ENCODE assay signal across 29 mouse cellular contexts in the genomic region with DNA sequence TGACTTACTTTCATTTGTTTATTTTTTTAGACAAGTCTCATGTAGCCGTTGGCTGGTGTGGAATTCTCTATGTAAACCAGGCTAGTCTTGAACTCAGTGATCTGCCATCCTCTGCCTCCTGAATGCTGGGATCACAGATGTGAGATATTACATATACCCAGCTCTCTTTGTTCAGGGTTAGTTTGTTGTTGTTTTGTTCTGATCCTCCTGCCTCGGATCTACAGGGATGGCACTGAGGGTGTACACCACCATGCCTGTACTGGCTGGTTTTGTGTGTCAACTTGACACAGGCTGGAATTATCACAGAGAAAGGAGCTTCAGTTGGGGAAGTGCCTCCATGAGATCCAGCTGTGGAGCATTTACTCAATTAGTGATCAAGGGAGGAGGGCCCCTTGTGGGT. TPM values are rescaled to one million over a fixed set of nuclear protein-coding genes. Genes with fewer than 3 reads are reported as not detected.
DNase-seq lines count a peak whose midpoint lies in the region; ATAC-seq and TF ChIP-seq lines count a peak whose summit lies in the region.
"Had no signal": no experiment of that assay in that cellular context is flagged by ENCODE, and none has a peak within 500 bp of the region (broad histone marks: within the 10 kb centered on the region; RNA-seq: fewer than 3 reads in every experiment).

No protein-coding gene starts in this region.

- no peak for TF ChIP-seq POLR2A in olfactory bulb, adult 2 months (IDR thresholded peaks at IDR 0.05; ENCODE audit: insufficient read depth, low read depth, low read length)

- H3K4me1 ChIP-seq in heart, embryonic 10.5 days, result no peaks in the 10 kb centered on the region
- peaks cover 4% of the 10 kb centered on the region for H3K4me1 ChIP-seq in heart, embryonic 12.5 days (replicated peaks)
- peaks cover 6% of the 10 kb centered on the region; the same call in 1 of the 2 replicates for H3K4me1 ChIP-seq in neural tube, embryonic 15.5 days
- H3K4me1 ChIP-seq in olfactory bulb, adult 2 months (ENCODE audit: control insufficient read depth, insufficient read depth, low read length), result peaks cover 8% of the 10 kb centered on the region; the same call in 1 of the 2 replicates
- H3K4me1 ChIP-seq: forebrain, embryonic 12.5 days had no signal

- H3K9ac ChIP-seq in heart, embryonic 12.5 days, result no peak overlapping the region
- no peak overlapping the region for H3K9ac ChIP-seq in neural tube, embryonic 15.5 days (replicated peaks)
- H3K9ac ChIP-seq: embryonic facial prominence, embryonic 12.5 days; forebrain, embryonic 12.5 days; forebrain, embryonic 15.5 days; heart, embryonic 13.5 days; hindbrain, embryonic 14.5 days had no signal

- WGBS in heart, embryonic 10.5 days, result 71% methylated on average over 2 of the region's 2 CpGs
- WGBS in heart, embryonic 12.5 days, result 66% methylated on average over 2 of the region's 2 CpGs
- 82% methylated on average over 2 of the region's 2 CpGs for WGBS in neural tube, embryonic 15.5 days
- 28% methylated on average over 2 of the region's 2 CpGs for WGBS in olfactory bulb, adult 2 months

- H3K27ac ChIP-seq in heart, embryonic 10.5 days, result no peak overlapping the region
- no peak overlapping the region for H3K27ac ChIP-seq in heart, embryonic 12.5 days (ENCODE audit: poor library complexity, severe bottlenecking)
- H3K27ac ChIP-seq in neural tube, embryonic 15.5 days (replicated peaks), result peak overlapping the region; percentile 41; the same call in 1 of the 2 replicates
- peak overlapping the region; percentile 94 for H3K27ac ChIP-seq in olfactory bulb, adult 2 months (ENCODE audit: insufficient read depth, low read depth, low read length)
- H3K27ac ChIP-seq: embryonic facial prominence, embryonic 12.5 days; forebrain, embryonic 12.5 days; forebrain, embryonic 15.5 days; heart, adult 2 months; heart, embryonic 13.5 days; hindbrain, embryonic 14.5 days; hindbrain, postnatal 0 days had no signal

- no peaks in the 10 kb centered on the region for H3K27me3 ChIP-seq in heart, embryonic 10.5 days (ENCODE audit: insufficient read depth, poor library complexity, severe bottlenecking)
- H3K27me3 ChIP-seq in heart, embryonic 12.5 days (replicated peaks), result no peaks in the 10 kb centered on the region
- H3K27me3 ChIP-seq in neural tube, embryonic 15.5 days (replicated peaks), result no peaks in the 10 kb centered on the region
- H3K27me3 ChIP-seq: embryonic facial prominence, embryonic 12.5 days; forebrain, embryonic 12.5 days; forebrain, embryonic 15.5 days; heart, embryonic 13.5 days had no signal

- no peak overlapping the region for H3K4me2 ChIP-seq in heart, embryonic 12.5 days
- H3K4me2 ChIP-seq in neural tube, embryonic 15.5 days, result no peak overlapping the region
- H3K4me2 ChIP-seq: embryonic facial prominence, embryonic 12.5 days; forebrain, embryonic 12.5 days; forebrain, embryonic 15.5 days; heart, embryonic 13.5 days; hindbrain, embryonic 14.5 days had no signal

- no peak for TF ChIP-seq CTCF in olfactory bulb, adult 2 months (IDR thresholded peaks at IDR 0.05; ENCODE audit: insufficient read depth, low read depth, low read length)

- H3K9me3 ChIP-seq in heart, embryonic 10.5 days, result no peaks in the 10 kb centered on the region
- H3K9me3 ChIP-seq in heart, embryonic 12.5 days (replicated peaks), result no peaks in the 10 kb centered on the region
- H3K9me3 ChIP-seq in neural tube, embryonic 15.5 days (replicated peaks), result no peaks in the 10 kb centered on the region
- H3K9me3 ChIP-seq: embryonic facial prominence, embryonic 12.5 days; forebrain, embryonic 12.5 days; forebrain, embryonic 15.5 days; heart, embryonic 13.5 days had no signal

- peaks cover 10% of the 10 kb centered on the region; the same call in 1 of the 2 replicates for H3K36me3 ChIP-seq in heart, embryonic 10.5 days
- peaks cover 7% of the 10 kb centered on the region; the same call in 1 of the 2 replicates for H3K36me3 ChIP-seq in heart, embryonic 12.5 days
- peaks cover 4% of the 10 kb centered on the region; the same call in 1 of the 2 replicates for H3K36me3 ChIP-seq in neural tube, embryonic 15.5 days
- H3K36me3 ChIP-seq: forebrain, embryonic 15.5 days had no signal

- no peak overlapping the region for H3K4me3 ChIP-seq in heart, embryonic 10.5 days
- no peak overlapping the region for H3K4me3 ChIP-seq in heart, embryonic 12.5 days
- H3K4me3 ChIP-seq in neural tube, embryonic 15.5 days (replicated peaks), result no peak overlapping the region
- no peak overlapping the region for H3K4me3 ChIP-seq in olfactory bulb, adult 2 months (ENCODE audit: insufficient read depth, low read depth, low read length)
- H3K4me3 ChIP-seq: embryonic facial prominence, embryonic 12.5 days; erythroblast, embryonic 14.5 days; forebrain, embryonic 12.5 days; forebrain, embryonic 15.5 days; heart, adult 2 months; heart, embryonic 13.5 days had no signal

- no peak for ATAC-seq in heart, embryonic 12.5 days (ENCODE audit: insufficient number of reproducible peaks, low FRiP score)
- no peak for ATAC-seq in neural tube, embryonic 15.5 days (ENCODE audit: low FRiP score)
- ATAC-seq: activated CD4-positive, CD25-positive, alpha-beta regulatory T cell, adult 4 months; CD4-positive, CD25-positive, alpha-beta regulatory T cell, adult 4 months; forebrain, embryonic 15.5 days; hindbrain, postnatal 0 days; inflammation-experienced regulatory T-cells, adult 6 months had no signal

- DNase-seq in heart, embryonic 10.5 days (ENCODE audit: low spot score), result peak; percentile 66
- no peak for DNase-seq in neural tube, embryonic 10.5 days (ENCODE audit: extremely low spot score, low spot score)
- no peak for DNase-seq in ovary, adult 18-20 months (ENCODE audit: low spot score)
- DNase-seq: adrenal gland, adult 8-10 months; adrenal gland, postnatal 25 days; cerebellum, adult 11-12 months; cerebellum, adult 8-10 months; cerebellum, postnatal 10 days; cerebellum, postnatal 36 days; embryo, embryonic 11 days; gastrocnemius, postnatal 25 days; heart, adult 2 months; heart, postnatal 14 days; heart, postnatal 4 days had no signal

RNA-seq across cellular contexts. Expression of a gene that starts 12.2 kb away (rescaled TPM):
- 58.5 and 70.4 TPM in 2 replicates for polyA plus RNA-seq in heart, embryonic 10.5 days (2016; fragmentation: Nextera tagmentation; extraction: Ambion mirVana)
- 54.1 and 58.4 TPM in 2 replicates for polyA plus RNA-seq in heart, embryonic 12.5 days (2016; fragmentation: Nextera tagmentation; extraction: Ambion mirVana)
- polyA plus RNA-seq in neural tube, embryonic 15.5 days (2015; fragmentation: Nextera tagmentation; extraction: Ambion mirVana), result 129 and 134 TPM in 2 replicates
- polyA plus RNA-seq in olfactory bulb, adult 2 months (2012; ENCODE audit: insufficient read depth, insufficient read length, low replicate concordance, missing spikeins), result not detected in 2 replicates

RNA-seq across cellular contexts. Expression of a gene that starts 51.5 kb away (rescaled TPM):
- polyA plus RNA-seq in heart, embryonic 10.5 days (2016; fragmentation: Nextera tagmentation; extraction: Ambion mirVana), result 154 and 183 TPM in 2 replicates
- polyA plus RNA-seq in heart, embryonic 12.5 days (2016; fragmentation: Nextera tagmentation; extraction: Ambion mirVana), result 150 TPM in 2 replicates
- 185 and 188 TPM in 2 replicates for polyA plus RNA-seq in neural tube, embryonic 15.5 days (2015; fragmentation: Nextera tagmentation; extraction: Ambion mirVana)
- polyA plus RNA-seq in olfactory bulb, adult 2 months (2012; ENCODE audit: insufficient read depth, insufficient read length, low replicate concordance, missing spikeins), result 972 TPM in 1 of 2 replicates, not detected in the other

RNA-seq across cellular contexts. Expression of a gene that starts 51.6 kb away (rescaled TPM):
- 12.3 and 15.1 TPM in 2 replicates for polyA plus RNA-seq in heart, embryonic 10.5 days (2016; fragmentation: Nextera tagmentation; extraction: Ambion mirVana)
- 10.4 and 11.3 TPM in 2 replicates for polyA plus RNA-seq in heart, embryonic 12.5 days (2016; fragmentation: Nextera tagmentation; extraction: Ambion mirVana)
- 8.1 and 10.9 TPM in 2 replicates for polyA plus RNA-seq in neural tube, embryonic 15.5 days (2015; fragmentation: Nextera tagmentation; extraction: Ambion mirVana)
- not detected in 2 replicates for polyA plus RNA-seq in olfactory bulb, adult 2 months (2012; ENCODE audit: insufficient read depth, insufficient read length, low replicate concordance, missing spikeins)

RNA-seq across cellular contexts. Expression of a gene that starts 59.7 kb away (rescaled TPM):
- 1.5 and 1.7 TPM in 2 replicates for polyA plus RNA-seq in heart, embryonic 10.5 days (2016; fragmentation: Nextera tagmentation; extraction: Ambion mirVana)
- 1.1 TPM in 2 replicates for polyA plus RNA-seq in heart, embryonic 12.5 days (2016; fragmentation: Nextera tagmentation; extraction: Ambion mirVana)
- polyA plus RNA-seq in neural tube, embryonic 15.5 days (2015; fragmentation: Nextera tagmentation; extraction: Ambion mirVana), result 1.9 and 2.3 TPM in 2 replicates
- polyA plus RNA-seq in olfactory bulb, adult 2 months (2012; ENCODE audit: insufficient read depth, insufficient read length, low replicate concordance, missing spikeins), result not detected in 2 replicates
- polyA plus RNA-seq: brain, embryonic 14.5 days; cortical plate, adult 2 months; heart, adult 2 months had no signal

Comparison
In these comparisons a context has a peak if more than half of its experiments do, and no peak if none do; other contexts are left out.
1. H3K27ac ChIP-seq: peak in neural tube, embryonic 15.5 days (single experiment) and olfactory bulb, adult 2 months (single experiment); none in heart, embryonic 10.5 days (single experiment) and heart, embryonic 12.5 days (single experiment).
2. RNA of a gene that starts 12.2 kb away (polyA plus RNA-seq): 129 to 134 TPM in neural tube, embryonic 15.5 days, 58.5 to 70.4 TPM in heart, embryonic 10.5 days and 54.1 to 58.4 TPM in heart, embryonic 12.5 days; not detected in olfactory bulb, adult 2 months; every median in the first group is over 10 times any median in the second.